ENCODE assay signal across 18 mouse cellular contexts in the genomic region with DNA sequence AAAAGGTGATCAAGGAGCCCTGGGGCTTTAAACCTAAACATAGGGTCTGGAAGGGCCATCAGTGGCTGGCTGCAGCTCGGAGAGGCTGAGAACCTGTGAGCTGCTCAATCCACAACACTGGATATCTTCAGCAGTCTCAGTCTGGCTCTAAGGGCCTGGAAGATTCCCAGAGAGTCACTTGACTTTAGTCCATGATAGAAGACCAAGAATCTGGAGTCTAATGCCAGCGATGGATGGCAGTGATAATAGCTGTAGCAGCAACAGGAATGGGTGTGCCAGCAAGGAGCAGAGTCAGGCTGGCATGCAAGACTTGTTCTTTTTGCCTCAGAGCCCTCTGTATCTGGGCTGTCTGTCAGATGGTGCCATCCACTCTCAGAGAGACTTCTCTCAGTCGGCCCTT.
"Had no signal": no experiment of that assay in that cellular context is flagged by ENCODE, and none has a peak within 500 bp of the region (broad histone marks: within the 10 kb centered on the region; RNA-seq: fewer than 3 reads in every experiment).

No protein-coding gene starts in this region.

- H3K4me1 ChIP-seq: midbrain, embryonic 12.5 days; neural tube, embryonic 15.5 days had no signal

- H3K4me2 ChIP-seq: lung, embryonic 14.5 days; midbrain, embryonic 12.5 days; neural tube, embryonic 13.5 days; neural tube, embryonic 15.5 days had no signal

- H3K27ac ChIP-seq: liver, embryonic 14.5 days; midbrain, embryonic 10.5 days; midbrain, embryonic 12.5 days; neural tube, embryonic 13.5 days; neural tube, embryonic 15.5 days had no signal

- ATAC-seq: midbrain, embryonic 16.5 days had no signal

- H3K9ac ChIP-seq: liver, embryonic 14.5 days; lung, embryonic 14.5 days; midbrain, embryonic 12.5 days; neural tube, embryonic 13.5 days; neural tube, embryonic 15.5 days had no signal

- H3K4me3 ChIP-seq: midbrain, embryonic 10.5 days; midbrain, embryonic 12.5 days; myocyte; neural tube, embryonic 13.5 days; neural tube, embryonic 15.5 days had no signal

- H3K9me3 ChIP-seq: midbrain, embryonic 10.5 days; midbrain, embryonic 12.5 days; neural tube, embryonic 13.5 days; neural tube, embryonic 15.5 days had no signal

- H3K27me3 ChIP-seq: midbrain, embryonic 12.5 days; neural tube, embryonic 13.5 days; neural tube, embryonic 15.5 days had no signal

- DNase-seq: lung, embryonic 14.5 days; lung, postnatal 4 days; midbrain, embryonic 14.5 days; retina, postnatal 1 day; right cerebral cortex, adult 18-20 months; right cerebral cortex, postnatal 25 days; right cerebral cortex, postnatal 4 days; spleen, adult 18-20 months; thymus, adult 18-20 months; thymus, postnatal 14 days; thymus, postnatal 36 days had no signal
